Mouse (Mus musculus) limb, embryonic 13.5 days (tissue): ENCODE data around the gene Iqcd. TPM values are rescaled to one million over a fixed set of nuclear protein-coding genes. Genes with fewer than 3 reads are reported as not detected.

Source experiments
- ATAC-seq: fragments of 200-750 bp; cut with Nextera tagmentation; 2 replicates; pipeline ENCODE4 v1.8.0; 2017; ENCODE audit warnings: low read depth, moderate number of reproducible peaks, moderate TSS enrichment; ENCODE audit not compliant: low FRiP score
- H3K27ac ChIP-seq: fragments of 300-500 bp; sonication (generic); 2 replicates; pipeline ENCODE4 v1.5.1; 2015; ENCODE audit warnings: inconsistent platforms, mild to moderate bottlenecking, moderate library complexity
- H3K27me3 ChIP-seq: fragments of 300-500 bp; sonication (generic); 2 replicates; pipeline ENCODE4 v1.6.1; 2015; ENCODE audit warnings: mild to moderate bottlenecking, inconsistent platforms
- H3K36me3 ChIP-seq: fragments of 300-500 bp; sonication (generic); 2 replicates; pipeline ENCODE4 v1.6.1; 2015; ENCODE audit warnings: inconsistent platforms, mild to moderate bottlenecking, moderate library complexity
- H3K4me1 ChIP-seq: fragments of 300-500 bp; sonication (generic); 2 replicates; pipeline ENCODE4 v1.6.1; 2015; ENCODE audit warnings: inconsistent platforms
- H3K4me2 ChIP-seq: fragments of 300-500 bp; sonication (generic); replicated peaks from 2 replicates; pipeline ENCODE4 v1.6.1; 2015; ENCODE audit warnings: inconsistent platforms, mild to moderate bottlenecking, moderate library complexity
- H3K4me3 ChIP-seq: fragments of 300-500 bp; sonication (generic); 2 replicates; pipeline ENCODE4 v1.5.1; 2015; ENCODE audit warnings: moderate library complexity, mild to moderate bottlenecking, inconsistent platforms
- H3K9ac ChIP-seq: fragments of 300-500 bp; sonication (generic); 2 replicates; pipeline ENCODE4 v1.6.1; 2015; ENCODE audit warnings: mild to moderate bottlenecking, inconsistent platforms
- H3K9me3 ChIP-seq: fragments of 300-500 bp; sonication (generic); 2 replicates; pipeline ENCODE4 v1.6.1; 2016; ENCODE audit warnings: inconsistent platforms
- WGBS: fragments of 180-500 bp; shearing (Covaris S2); methylation state at CpG from one replicate; pipeline ENCODE4 v1.1.7; 2015; 5-methylcytosine and 5-hydroxymethylcytosine counted together
- polyA plus RNA-seq: library from polyadenylated mRNA; unstranded; fragments of >200 nt; fragmentation: Nextera tagmentation; extraction: Ambion mirVana; gene quantifications from 2 replicates; pipeline ENCODE4 v1.2.1, GENCODE M21; 2015

Iqcd gene
- polyA plus RNA-seq, 1 experiment from 2014 or later: 0.69 TPM

DNA sequence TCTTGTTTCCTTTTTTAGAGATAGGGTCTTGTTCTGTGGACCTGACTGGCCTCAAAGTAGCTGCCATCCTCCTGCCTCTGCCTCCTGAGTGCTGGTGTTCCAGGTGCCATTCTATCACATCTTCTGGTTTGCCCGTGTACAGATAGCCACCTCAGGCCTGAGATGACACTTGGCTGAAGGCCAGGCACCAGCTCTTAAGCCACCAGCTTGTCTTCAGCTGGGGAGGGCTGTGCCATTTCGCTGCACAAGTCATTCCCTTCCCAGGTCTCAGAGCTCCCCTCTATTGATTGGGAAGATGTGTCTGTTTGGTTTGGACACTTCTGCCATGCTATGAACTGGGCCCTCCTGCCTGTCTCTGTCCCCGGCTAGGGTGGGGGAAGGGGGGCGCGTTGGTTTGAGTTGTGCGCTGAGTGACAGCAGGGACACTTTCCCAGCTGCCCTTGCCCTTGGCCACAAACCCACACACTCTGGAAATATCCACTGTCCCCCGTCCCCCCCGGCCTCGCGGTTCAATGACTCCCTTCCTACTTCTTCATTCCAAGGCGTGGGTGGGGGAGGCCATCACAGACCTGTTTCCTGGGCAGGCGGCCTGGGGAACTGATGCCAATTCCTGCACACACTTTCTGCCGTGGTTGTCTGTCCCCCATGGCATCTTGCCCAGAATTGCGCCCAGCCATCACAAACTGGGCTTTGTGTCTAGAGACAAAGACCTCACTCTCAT lies 54.7 kb downstream of the Iqcd start:
- H3K9me3 ChIP-seq: no peaks in the 10 kb centered on the region
- no peaks in the 10 kb centered on the region for H3K36me3 ChIP-seq
- H3K27ac ChIP-seq: no peak overlapping the region
- H3K4me3 ChIP-seq: no peak overlapping the region
- no peak overlapping the region for H3K9ac ChIP-seq
- H3K4me1 ChIP-seq: peaks cover 2% of the 10 kb centered on the region
- H3K4me2 ChIP-seq: no peak overlapping the region
- H3K27me3 ChIP-seq: peaks cover 34% of the 10 kb centered on the region
- 77% methylated on average over 14 of the region's 14 CpGs for WGBS
- no peak for ATAC-seq

DNA sequence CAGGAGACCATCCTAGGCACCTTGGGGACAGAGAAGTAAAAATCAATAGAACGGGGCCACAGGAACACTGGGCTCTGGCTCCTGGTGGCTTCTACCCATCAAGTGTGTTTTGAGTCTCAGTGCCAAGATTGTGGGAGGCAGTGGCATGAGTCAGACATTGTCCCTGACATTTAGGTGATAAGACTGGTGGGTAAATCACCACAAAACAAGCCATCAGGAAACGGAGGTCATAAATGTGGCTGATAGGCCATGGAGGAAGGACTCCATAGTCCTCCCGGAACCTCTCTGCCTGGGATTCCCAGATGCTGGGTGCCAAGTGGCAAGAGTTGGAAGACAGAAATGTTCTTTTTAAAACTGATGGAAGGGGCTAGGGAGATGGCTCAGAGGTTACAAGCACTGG lies 55.4 kb downstream of the Iqcd start:
- no peak overlapping the region for H3K4me3 ChIP-seq
- H3K4me2 ChIP-seq: no peak overlapping the region
- no peak overlapping the region for H3K9ac ChIP-seq
- peaks cover 41% of the 10 kb centered on the region for H3K27me3 ChIP-seq
- WGBS: 68% methylated on average over 3 of the region's 3 CpGs
- ATAC-seq: no peak
- H3K27ac ChIP-seq: no peak overlapping the region
- peaks cover 9% of the 10 kb centered on the region for H3K4me1 ChIP-seq
- no peaks in the 10 kb centered on the region for H3K36me3 ChIP-seq
- no peaks in the 10 kb centered on the region for H3K9me3 ChIP-seq

- Histone ChIP-seq H3K36me3 (no peaks in the 10 kb centered on the region), H3K4me2 (no peak overlapping the region), H3K9ac (no peak overlapping the region), H3K27me3 (peaks cover 58% of the 10 kb centered on the region), H3K27ac (no peak overlapping the region), H3K9me3 (no peaks in the 10 kb centered on the region), H3K4me1 (peaks cover 12% of the 10 kb centered on the region), H3K4me3 (no peak overlapping the region)
- ATAC-seq: no peak
- WGBS: 63% methylated on average over 6 of the region's 6 CpGs
These were observed 57.0 kb downstream of the Iqcd start for GRCm38 (mm10) chr5:120645851-120646250.

GRCm38 (mm10) chr5:120647361-120647760 lies 58.5 kb downstream of the Iqcd start:
- no peaks in the 10 kb centered on the region for H3K36me3 ChIP-seq
- no peak overlapping the region for H3K9ac ChIP-seq
- no peak overlapping the region for H3K4me2 ChIP-seq
- no peak for ATAC-seq
- H3K9me3 ChIP-seq: no peaks in the 10 kb centered on the region
- H3K27me3 ChIP-seq: peaks cover 73% of the 10 kb centered on the region
- no peak overlapping the region for H3K27ac ChIP-seq
- H3K4me1 ChIP-seq: peaks cover 12% of the 10 kb centered on the region
- no peak overlapping the region for H3K4me3 ChIP-seq
- WGBS: 75% methylated on average over 4 of the region's 4 CpGs

DNA sequence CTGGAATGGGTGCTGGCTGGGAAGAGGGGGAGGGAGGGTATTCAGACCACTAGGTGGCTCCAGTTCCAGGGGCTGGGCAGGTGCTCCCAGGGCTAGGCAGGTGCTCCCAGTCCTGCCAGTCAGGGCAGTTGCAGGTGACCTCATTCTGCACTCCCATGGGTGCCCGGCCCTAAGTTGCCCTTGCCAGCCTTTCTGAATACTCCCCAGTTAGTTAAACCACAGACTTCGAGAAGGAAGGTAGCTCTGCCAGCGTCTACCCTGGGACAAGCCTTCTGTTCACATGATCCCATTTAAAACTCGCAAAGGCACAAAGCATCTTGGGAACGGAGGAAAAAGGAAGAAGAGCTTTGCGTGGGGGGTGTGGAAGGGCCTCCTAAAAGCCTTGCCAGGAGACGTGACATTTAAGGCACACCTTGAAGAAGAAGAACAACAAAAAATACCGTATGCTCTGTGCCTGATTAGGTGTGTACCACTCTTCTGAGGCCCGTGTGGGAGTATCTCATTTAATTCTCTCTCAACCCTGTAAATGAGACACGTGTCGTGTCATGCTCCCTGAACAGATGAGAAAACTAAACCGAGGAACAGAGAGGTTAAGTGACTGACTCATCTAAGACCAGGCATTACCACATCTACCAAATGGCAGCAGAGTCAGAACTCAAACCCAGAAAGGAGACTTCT lies 59.1 kb downstream of the Iqcd start:
- 39% methylated on average over 12 of the region's 12 CpGs for WGBS
- Histone ChIP-seq H3K4me3 (no peak overlapping the region), H3K4me1 (peaks cover 12% of the 10 kb centered on the region), H3K9me3 (no peaks in the 10 kb centered on the region), H3K27me3 (peaks cover 79% of the 10 kb centered on the region), H3K9ac (no peak overlapping the region), H3K36me3 (no peaks in the 10 kb centered on the region), H3K4me2 (no peak overlapping the region), H3K27ac (no peak overlapping the region)
- ATAC-seq: no peak

GRCm38 (mm10) chr5:120648569-120649373 lies 60.0 kb downstream of the Iqcd start, which contains the start of gene Rasal1:
Rasal1 (plus strand) TSS chr5:120648812.
- WGBS: 1% methylated on average over 53 of the region's 53 CpGs
- Histone ChIP-seq H3K27ac (no peak within 1 kb of the TSS), H3K9ac (peak within 1 kb of the TSS; percentile 43; the same call in 1 of the 2 replicates), H3K4me2 (peak within 1 kb of the TSS; percentile 58), H3K27me3 (peaks cover 82% of the 10 kb centered on the region), H3K9me3 (no peaks in the 10 kb centered on the region), H3K36me3 (no peaks in the 10 kb centered on the region), H3K4me1 (peaks cover 12% of the 10 kb centered on the region), H3K4me3 (peak within 1 kb of the TSS; percentile 26)
- peak; percentile 60; the same call in 1 of the 2 replicates for ATAC-seq

- Histone ChIP-seq H3K9ac (no peak overlapping the region), H3K9me3 (no peaks in the 10 kb centered on the region), H3K27me3 (peaks cover 80% of the 10 kb centered on the region), H3K4me2 (peak overlapping the region; percentile 58), H3K4me3 (peak overlapping the region; percentile 26), H3K27ac (no peak overlapping the region), H3K4me1 (peaks cover 12% of the 10 kb centered on the region), H3K36me3 (no peaks in the 10 kb centered on the region)
- 0 out of 2 replicates have a peak, but pooled peaks have one; percentile 30 for ATAC-seq
- 4% methylated on average over 19 of the region's 21 CpGs for WGBS
These were observed 60.6 kb downstream of the Iqcd start for GRCm38 (mm10) chr5:120649374-120649933.

GRCm38 (mm10) chr5:120649938-120650337 lies 61.1 kb downstream of the Iqcd start:
- no peak overlapping the region for H3K9ac ChIP-seq
- H3K9me3 ChIP-seq: no peaks in the 10 kb centered on the region
- H3K4me1 ChIP-seq: peaks cover 12% of the 10 kb centered on the region
- no peak overlapping the region for H3K4me3 ChIP-seq
- peaks cover 84% of the 10 kb centered on the region for H3K27me3 ChIP-seq
- no peak overlapping the region for H3K27ac ChIP-seq
- H3K36me3 ChIP-seq: no peaks in the 10 kb centered on the region
- no peak for ATAC-seq
- H3K4me2 ChIP-seq: no peak overlapping the region
- 23% methylated on average over 13 of the region's 13 CpGs for WGBS

DNA sequence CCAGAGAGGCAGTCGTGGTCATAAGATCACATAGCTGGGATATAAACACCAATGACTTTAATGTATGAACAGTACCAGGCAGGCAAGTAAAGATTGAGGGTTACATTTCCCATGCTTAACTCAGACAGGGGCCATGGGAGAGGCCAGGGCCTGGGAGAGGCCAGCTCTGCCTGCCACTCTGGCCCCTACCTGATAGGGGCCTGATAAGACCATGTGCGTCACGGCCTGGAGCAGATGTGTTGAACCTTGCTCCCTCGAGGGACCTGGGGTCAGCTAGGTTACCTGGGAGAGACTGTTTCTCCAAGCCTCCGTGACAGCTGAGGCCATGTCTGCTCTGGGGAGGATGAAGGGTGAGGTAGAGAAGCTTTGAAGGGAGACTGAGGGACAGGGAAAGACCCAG lies 62.4 kb downstream of the Iqcd start:
- WGBS: 68% methylated on average over 5 of the region's 5 CpGs
- no peaks in the 10 kb centered on the region for H3K9me3 ChIP-seq
- H3K27me3 ChIP-seq: peaks cover 86% of the 10 kb centered on the region
- no peak overlapping the region for H3K27ac ChIP-seq
- no peaks in the 10 kb centered on the region for H3K36me3 ChIP-seq
- H3K4me2 ChIP-seq: no peak overlapping the region
- no peak overlapping the region for H3K4me3 ChIP-seq
- peaks cover 12% of the 10 kb centered on the region for H3K4me1 ChIP-seq
- ATAC-seq: no peak
- H3K9ac ChIP-seq: no peak overlapping the region

GRCm38 (mm10) chr5:120652915-120653701 lies 64.3 kb downstream of the Iqcd start:
- no peak for ATAC-seq
- no peak overlapping the region for H3K4me3 ChIP-seq
- no peaks in the 10 kb centered on the region for H3K9me3 ChIP-seq
- 83% methylated on average over 28 of the region's 28 CpGs for WGBS
- H3K9ac ChIP-seq: no peak overlapping the region
- H3K36me3 ChIP-seq: no peaks in the 10 kb centered on the region
- H3K4me2 ChIP-seq: no peak overlapping the region
- peaks cover 72% of the 10 kb centered on the region for H3K27me3 ChIP-seq
- no peak overlapping the region for H3K27ac ChIP-seq
- peaks cover 12% of the 10 kb centered on the region for H3K4me1 ChIP-seq

GRCm38 (mm10) chr5:120653873-120654272 lies 65.1 kb downstream of the Iqcd start:
- no peak overlapping the region for H3K9ac ChIP-seq
- H3K4me3 ChIP-seq: no peak overlapping the region
- no peaks in the 10 kb centered on the region for H3K9me3 ChIP-seq
- peaks cover 6% of the 10 kb centered on the region for H3K4me1 ChIP-seq
- WGBS: 94% methylated on average over 2 of the region's 2 CpGs
- H3K36me3 ChIP-seq: no peaks in the 10 kb centered on the region
- ATAC-seq: no peak
- no peak overlapping the region for H3K27ac ChIP-seq
- H3K4me2 ChIP-seq: no peak overlapping the region
- H3K27me3 ChIP-seq: peaks cover 65% of the 10 kb centered on the region
